Mouse (Mus musculus): ENCODE results near the gene Ctag2.

The Ctag2 gene

GRCm38 (mm10) chrX:65047344-65047743 is at the start of gene Ctag2:
Gene Ctag2 (plus strand): TSS chrX:65047644.
- DNase-seq (ENCODE audit: low read depth, low spot score) = no peak

Measured in A20 (cell line).